Mouse (Mus musculus): Measurements from ENCODE around the gene Ugt1a5. TPM values are rescaled to one million over a fixed set of nuclear protein-coding genes. Genes with fewer than 3 reads are reported as not detected.
"Not testable (repeated sequence)": the region's sequence is repeated elsewhere in the genome, so short reads cannot be mapped to it uniquely, and the experiment has no call there.

Gene Ugt1a5
- total and polyA plus RNA-seq, 2 experiments from 2014 or later, result not detected

DNA sequence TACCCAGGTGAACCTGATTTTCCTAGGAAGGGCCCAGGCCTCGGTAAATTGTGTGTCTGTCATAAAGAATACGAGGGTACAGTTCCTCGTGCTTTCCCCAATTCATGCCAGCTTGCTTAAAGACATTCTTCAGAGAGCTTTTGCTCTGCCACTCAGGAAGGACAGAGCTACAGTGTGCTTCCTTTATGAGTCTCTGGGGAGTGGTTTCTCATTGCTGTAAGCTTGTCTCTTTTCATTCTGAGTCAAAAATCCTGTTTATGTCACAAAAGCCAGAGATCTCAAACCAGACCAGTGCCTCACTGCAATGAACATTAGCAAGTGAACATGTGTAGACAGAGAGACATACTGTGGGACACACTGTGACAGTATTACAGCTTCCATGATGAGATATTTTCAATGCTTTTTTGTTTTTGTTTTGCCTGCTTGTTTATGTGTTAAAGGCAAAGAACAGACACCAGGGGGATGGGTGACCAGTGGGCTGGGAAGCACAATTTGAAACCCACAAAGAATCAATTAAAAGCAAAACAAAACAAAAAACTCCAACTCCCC lies 31.8 kb upstream of the Ugt1a5 start:
- DNase-seq (ENCODE audit: low spot score) (peak; percentile 47), ATAC-seq (ENCODE audit: low FRiP score) (peak; percentile 20; the same call in 1 of the 2 replicates)
- no peak for TF ChIP-seq CTCF (IDR thresholded peaks at IDR 0.05)
- H3K27me3 ChIP-seq (ENCODE audit: insufficient read depth, low read length), result no peaks in the 10 kb centered on the region
- 50% methylated on average over 3 of the region's 3 CpGs for WGBS
- no peak overlapping the region for H3K4me2 ChIP-seq (ENCODE audit: low read depth, low read length, poor library complexity, severe bottlenecking)
- no peaks in the 10 kb centered on the region for H3K4me1 ChIP-seq (ENCODE audit: insufficient read depth, low read length)
- H3K27ac ChIP-seq (ENCODE audit: low read depth, low read length), result peak overlapping the region; percentile 51; the same call in 1 of the 2 replicates
- no peaks in the 10 kb centered on the region for H3K36me3 ChIP-seq (ENCODE audit: insufficient read depth, low read length)
- no peaks in the 10 kb centered on the region for H3K9me3 ChIP-seq (ENCODE audit: low read length)
- no peak overlapping the region for H3K9ac ChIP-seq (replicated peaks; ENCODE audit: low read length, poor library complexity, severe bottlenecking)
- H3K4me3 ChIP-seq (ENCODE audit: low read depth, low read length), result no peak overlapping the region

DNA sequence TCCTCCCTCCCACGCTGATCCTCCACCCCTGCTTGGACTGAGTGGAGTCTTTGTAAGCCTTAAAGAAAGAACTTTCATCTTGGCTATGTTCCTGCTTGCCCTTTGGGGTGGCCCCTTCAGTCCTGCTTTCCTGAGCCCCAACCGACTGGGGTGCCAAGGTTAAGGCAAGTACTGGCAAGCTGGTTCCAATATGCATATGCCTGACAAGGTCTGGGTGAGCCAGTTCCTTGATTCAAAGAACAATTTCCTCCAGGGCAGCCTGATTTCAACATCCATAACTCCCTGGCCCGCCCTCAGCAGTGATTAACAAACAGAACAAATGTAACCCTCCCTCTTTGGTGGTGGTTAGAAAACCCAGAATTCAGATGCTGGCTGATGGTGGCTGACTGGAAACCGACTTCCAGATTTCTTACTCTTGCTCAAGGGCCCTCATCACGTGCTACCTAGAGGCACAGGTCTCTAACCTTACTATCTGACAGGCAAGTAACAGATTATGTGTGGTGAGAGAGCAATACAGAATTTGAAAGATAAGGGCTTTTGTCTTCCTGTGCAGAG lies 31.3 kb upstream of the Ugt1a5 start, which contains the start of gene Ugt1a6a:
TSS of gene Ugt1a6a (plus strand) at position 353 of the 555 bp plus-strand sequence.
- not testable (repeated sequence) for H3K4me2 ChIP-seq (ENCODE audit: low read depth, low read length, poor library complexity, severe bottlenecking); H3K36me3 ChIP-seq (ENCODE audit: insufficient read depth, low read length); H3K27me3 ChIP-seq (ENCODE audit: insufficient read depth, low read length); H3K4me1 ChIP-seq (ENCODE audit: insufficient read depth, low read length); H3K4me3 ChIP-seq (ENCODE audit: low read depth, low read length); H3K9me3 ChIP-seq (ENCODE audit: low read length); H3K9ac ChIP-seq (replicated peaks; ENCODE audit: low read length, poor library complexity, severe bottlenecking)
- DNase-seq (ENCODE audit: low spot score) (peak; percentile 66), ATAC-seq (ENCODE audit: low FRiP score) (peak; percentile 81)
- peak within 1 kb of the TSS; percentile 51; the same call in 1 of the 2 replicates for H3K27ac ChIP-seq (ENCODE audit: low read depth, low read length)
- 41% methylated on average over 5 of the region's 5 CpGs for WGBS

GRCm38 (mm10) chr1:88135229-88135904 lies 30.4 kb upstream of the Ugt1a5 start:
- not testable (repeated sequence) for H3K27me3 ChIP-seq (ENCODE audit: insufficient read depth, low read length); H3K9ac ChIP-seq (replicated peaks; ENCODE audit: low read length, poor library complexity, severe bottlenecking); H3K9me3 ChIP-seq (ENCODE audit: low read length); DNase-seq (ENCODE audit: low spot score); ATAC-seq (ENCODE audit: low FRiP score); H3K36me3 ChIP-seq (ENCODE audit: insufficient read depth, low read length); H3K4me1 ChIP-seq (ENCODE audit: insufficient read depth, low read length); H3K4me3 ChIP-seq (ENCODE audit: low read depth, low read length); H3K4me2 ChIP-seq (ENCODE audit: low read depth, low read length, poor library complexity, severe bottlenecking); H3K27ac ChIP-seq (ENCODE audit: low read depth, low read length)
- WGBS, result 91% methylated on average over 5 of the region's 6 CpGs

- Histone ChIP-seq H3K4me2 (ENCODE audit: low read depth, low read length, poor library complexity, severe bottlenecking) (no peak overlapping the region), H3K4me1 (ENCODE audit: insufficient read depth, low read length) (no peaks in the 10 kb centered on the region), H3K4me3 (ENCODE audit: low read depth, low read length) (no peak overlapping the region), H3K9ac (replicated peaks; ENCODE audit: low read length, poor library complexity, severe bottlenecking) (no peak overlapping the region), H3K27ac (ENCODE audit: low read depth, low read length) (no peak overlapping the region), H3K27me3 (ENCODE audit: insufficient read depth, low read length) (no peaks in the 10 kb centered on the region), H3K9me3 (ENCODE audit: low read length) (no peaks in the 10 kb centered on the region), H3K36me3 (ENCODE audit: insufficient read depth, low read length) (no peaks in the 10 kb centered on the region)
- ATAC-seq (ENCODE audit: low FRiP score) (no peak), DNase-seq (ENCODE audit: low spot score) (no peak)
- WGBS, result 73% methylated on average over 2 of the region's 2 CpGs
- TF ChIP-seq CTCF (IDR thresholded peaks at IDR 0.05), result no peak
These were observed 29.2 kb upstream of the Ugt1a5 start for GRCm38 (mm10) chr1:88136646-88137045.

- no peaks in the 10 kb centered on the region for H3K36me3 ChIP-seq (ENCODE audit: insufficient read depth, low read length)
- no peak overlapping the region for H3K27ac ChIP-seq (ENCODE audit: low read depth, low read length)
- DNase-seq (ENCODE audit: low spot score) (no peak), ATAC-seq (ENCODE audit: low FRiP score) (no peak)
- no peaks in the 10 kb centered on the region for H3K4me1 ChIP-seq (ENCODE audit: insufficient read depth, low read length)
- no peaks in the 10 kb centered on the region for H3K9me3 ChIP-seq (ENCODE audit: low read length)
- WGBS, result 81% methylated on average over 3 of the region's 3 CpGs
- no peaks in the 10 kb centered on the region for H3K27me3 ChIP-seq (ENCODE audit: insufficient read depth, low read length)
- H3K4me3 ChIP-seq (ENCODE audit: low read depth, low read length), result no peak overlapping the region
- H3K4me2 ChIP-seq (ENCODE audit: low read depth, low read length, poor library complexity, severe bottlenecking), result no peak overlapping the region
- TF ChIP-seq CTCF (IDR thresholded peaks at IDR 0.05), result no peak
- no peak overlapping the region for H3K9ac ChIP-seq (replicated peaks; ENCODE audit: low read length, poor library complexity, severe bottlenecking)
These were observed 28.5 kb upstream of the Ugt1a5 start for GRCm38 (mm10) chr1:88137264-88137663.

DNA sequence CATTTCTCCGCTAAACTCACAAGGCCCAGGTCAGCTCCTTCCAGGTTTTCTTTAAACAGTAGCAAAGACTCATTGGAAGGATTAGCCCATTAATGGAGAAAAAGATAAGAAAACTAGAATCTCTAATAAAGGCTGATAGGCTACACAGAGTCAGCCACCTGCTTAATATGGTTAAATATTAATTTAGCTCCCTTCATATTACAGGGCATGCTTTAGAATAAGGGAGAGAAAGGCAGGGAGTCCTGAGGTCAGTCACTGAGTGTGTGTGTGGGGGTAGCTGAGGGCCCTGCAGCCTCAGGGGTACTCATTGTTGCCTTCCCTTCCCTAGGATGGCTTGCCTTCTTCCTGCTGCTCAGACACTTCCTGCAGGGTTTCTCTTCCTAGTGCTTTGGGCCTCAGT lies 27.7 kb upstream of the Ugt1a5 start:
- H3K4me2 ChIP-seq (ENCODE audit: low read depth, low read length, poor library complexity, severe bottlenecking), result no peak overlapping the region
- no peaks in the 10 kb centered on the region for H3K36me3 ChIP-seq (ENCODE audit: insufficient read depth, low read length)
- no peaks in the 10 kb centered on the region for H3K4me1 ChIP-seq (ENCODE audit: insufficient read depth, low read length)
- H3K4me3 ChIP-seq (ENCODE audit: low read depth, low read length), result no peak overlapping the region
- ATAC-seq (ENCODE audit: low FRiP score) (no peak), DNase-seq (ENCODE audit: low spot score) (no peak)
- H3K9ac ChIP-seq (replicated peaks; ENCODE audit: low read length, poor library complexity, severe bottlenecking), result no peak overlapping the region
- WGBS, result 97% methylated on average over 1 of the region's 1 CpGs
- H3K27ac ChIP-seq (ENCODE audit: low read depth, low read length), result no peak overlapping the region
- no peak for TF ChIP-seq CTCF (IDR thresholded peaks at IDR 0.05)
- no peaks in the 10 kb centered on the region for H3K9me3 ChIP-seq (ENCODE audit: low read length)
- H3K27me3 ChIP-seq (ENCODE audit: insufficient read depth, low read length), result no peaks in the 10 kb centered on the region

DNA sequence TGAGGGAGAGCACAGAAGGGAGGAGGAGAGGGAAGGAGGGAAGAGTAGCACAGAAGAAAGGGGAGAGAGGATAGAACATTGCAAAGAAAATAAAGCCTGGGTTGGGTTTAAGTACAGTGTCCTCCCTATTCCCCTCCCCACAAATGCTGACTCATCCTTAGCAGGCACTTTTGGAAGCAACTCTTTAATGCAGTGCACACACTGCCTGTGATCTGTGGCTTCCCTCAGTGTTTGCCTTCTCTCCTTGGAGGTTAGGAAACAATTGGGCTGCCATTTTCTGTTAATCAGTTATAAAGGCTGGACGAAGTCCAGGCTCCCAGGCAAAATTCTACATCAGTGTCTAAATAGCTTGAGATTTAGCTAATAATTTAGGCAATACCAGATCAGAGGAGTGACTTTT lies 25.3 kb upstream of the Ugt1a5 start:
- H3K4me2 ChIP-seq (ENCODE audit: low read depth, low read length, poor library complexity, severe bottlenecking); H3K4me3 ChIP-seq (ENCODE audit: low read depth, low read length); H3K4me1 ChIP-seq (ENCODE audit: insufficient read depth, low read length); H3K9me3 ChIP-seq (ENCODE audit: low read length); H3K27me3 ChIP-seq (ENCODE audit: insufficient read depth, low read length); DNase-seq (ENCODE audit: low spot score); H3K9ac ChIP-seq (replicated peaks; ENCODE audit: low read length, poor library complexity, severe bottlenecking); H3K27ac ChIP-seq (ENCODE audit: low read depth, low read length); H3K36me3 ChIP-seq (ENCODE audit: insufficient read depth, low read length); ATAC-seq (ENCODE audit: low FRiP score): not testable (repeated sequence)
- 53% methylated on average over 1 of the region's 1 CpGs for WGBS

Measured in midbrain, postnatal 0 days (tissue).